Mouse (Mus musculus) hindbrain, embryonic 16.5 days (tissue): ENCODE data around the gene Bmf. TPM values are rescaled to one million over a fixed set of nuclear protein-coding genes. Genes with fewer than 3 reads are reported as not detected.

Experiments
- ATAC-seq: fragments of 200-750 bp; cut with Nextera tagmentation; 2 replicates; pipeline ENCODE4 v1.8.0; 2017; ENCODE audit warnings: moderate TSS enrichment, moderate library complexity
- H3K27ac ChIP-seq: fragments of 300-500 bp; sonication (generic); 2 replicates; pipeline ENCODE4 v1.5.1; 2014; ENCODE audit warnings: low read depth, mild to moderate bottlenecking, control low read depth, low read length, moderate library complexity
- H3K27me3 ChIP-seq: fragments of 300-500 bp; sonication (generic); replicated peaks from 2 replicates; pipeline ENCODE4 v1.6.1; 2014; ENCODE audit warnings: low read length; ENCODE audit not compliant: control insufficient read depth, insufficient read depth
- H3K36me3 ChIP-seq: fragments of 300-500 bp; sonication (generic); 2 replicates; pipeline ENCODE4 v1.6.1; 2014; ENCODE audit warnings: mild to moderate bottlenecking, low read length, moderate library complexity, mixed read lengths; ENCODE audit not compliant: control insufficient read depth, insufficient read depth
- H3K4me1 ChIP-seq: fragments of 300-500 bp; sonication (generic); 2 replicates; pipeline ENCODE4 v1.6.1; 2014; ENCODE audit warnings: low read depth, low read length; ENCODE audit not compliant: control insufficient read depth, insufficient read depth
- H3K4me2 ChIP-seq: fragments of 300-500 bp; sonication (generic); 2 replicates; pipeline ENCODE4 v1.6.1; 2014; ENCODE audit warnings: mild to moderate bottlenecking, low read length, control low read depth, moderate library complexity
- H3K4me3 ChIP-seq: fragments of 300-500 bp; sonication (generic); 2 replicates; pipeline ENCODE4 v1.5.1; 2014; ENCODE audit warnings: mild to moderate bottlenecking, low read length, control low read depth, moderate library complexity
- H3K9ac ChIP-seq: fragments of 300-500 bp; sonication (generic); 2 replicates; pipeline ENCODE4 v1.6.1; 2014; ENCODE audit warnings: low read depth, mild to moderate bottlenecking, control low read depth, low read length, moderate library complexity
- H3K9me3 ChIP-seq: fragments of 300-500 bp; sonication (generic); 2 replicates; pipeline ENCODE4 v1.6.1; 2014; ENCODE audit warnings: mild to moderate bottlenecking, low read length, moderate library complexity; ENCODE audit not compliant: control insufficient read depth
- WGBS: fragments of 180-500 bp; shearing (Covaris S2); extraction: QIAGEN DNeasy Blood & Tissue Kit; methylation state at CpG from one replicate; pipeline ENCODE4 v1.1.7; 2014; 5-methylcytosine and 5-hydroxymethylcytosine counted together
- polyA plus RNA-seq: library from polyadenylated mRNA; unstranded; fragments of >200 nt; fragmentation: Nextera tagmentation; extraction: Ambion mirVana; gene quantifications from 2 replicates; pipeline ENCODE4 v1.2.1, GENCODE M21; 2015

The Bmf gene
- polyA plus RNA-seq, 1 experiment from 2014 or later: 1.6 TPM

DNA sequence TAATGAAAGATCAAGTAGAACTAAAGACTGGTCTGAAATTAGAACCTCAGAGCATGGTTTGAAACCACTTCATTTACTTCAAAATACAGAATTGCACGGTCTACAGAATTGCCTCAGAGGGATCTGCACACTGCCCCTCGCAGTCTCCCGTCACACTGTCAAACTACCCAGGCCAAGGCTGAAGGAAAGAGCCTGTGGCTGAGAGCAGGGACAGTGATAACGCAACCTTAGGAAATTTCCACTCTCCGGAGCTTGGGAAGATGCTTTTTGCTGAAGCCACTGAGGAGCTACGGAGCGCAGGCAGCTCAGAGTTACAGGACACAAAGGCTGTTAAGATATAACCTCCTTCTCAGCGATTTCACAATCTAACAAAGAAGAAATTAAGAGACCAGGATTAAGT, 10.4 kb downstream of the Bmf start:
- no peaks in the 10 kb centered on the region for H3K9me3 ChIP-seq
- no peak overlapping the region for H3K27ac ChIP-seq
- no peak overlapping the region for H3K4me3 ChIP-seq
- no peak overlapping the region for H3K4me2 ChIP-seq
- H3K36me3 ChIP-seq: no peaks in the 10 kb centered on the region
- no peak overlapping the region for H3K9ac ChIP-seq
- peaks cover 12% of the 10 kb centered on the region for H3K4me1 ChIP-seq
- no peaks in the 10 kb centered on the region for H3K27me3 ChIP-seq
- 85% methylated on average over 8 of the region's 8 CpGs for WGBS
- ATAC-seq: no peak

DNA sequence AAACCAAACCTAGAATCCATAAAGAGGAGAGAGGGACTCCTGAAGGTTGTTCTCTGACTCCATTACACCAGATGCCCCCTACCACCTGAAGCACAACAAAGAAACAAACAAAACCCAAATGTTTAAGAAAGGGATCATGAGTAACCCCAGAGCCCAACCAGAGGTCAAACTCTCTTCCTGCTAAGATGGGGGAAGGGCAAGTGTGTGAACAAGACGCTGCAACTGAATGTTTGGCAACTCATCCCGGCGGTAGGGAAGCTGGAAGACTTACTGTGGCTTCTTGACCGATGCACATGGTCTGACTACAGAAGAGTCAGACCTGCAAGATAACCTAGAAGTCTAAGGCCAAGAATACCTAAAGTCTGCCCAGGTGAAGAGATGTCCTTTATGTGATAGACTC, 12.3 kb downstream of the Bmf start:
- H3K9ac ChIP-seq: no peak overlapping the region
- no peaks in the 10 kb centered on the region for H3K9me3 ChIP-seq
- H3K4me3 ChIP-seq: no peak overlapping the region
- 47% methylated on average over 4 of the region's 4 CpGs for WGBS
- no peak for ATAC-seq
- H3K27me3 ChIP-seq: no peaks in the 10 kb centered on the region
- peaks cover 19% of the 10 kb centered on the region for H3K4me1 ChIP-seq
- H3K4me2 ChIP-seq: no peak overlapping the region
- no peaks in the 10 kb centered on the region for H3K36me3 ChIP-seq
- H3K27ac ChIP-seq: no peak overlapping the region

DNA sequence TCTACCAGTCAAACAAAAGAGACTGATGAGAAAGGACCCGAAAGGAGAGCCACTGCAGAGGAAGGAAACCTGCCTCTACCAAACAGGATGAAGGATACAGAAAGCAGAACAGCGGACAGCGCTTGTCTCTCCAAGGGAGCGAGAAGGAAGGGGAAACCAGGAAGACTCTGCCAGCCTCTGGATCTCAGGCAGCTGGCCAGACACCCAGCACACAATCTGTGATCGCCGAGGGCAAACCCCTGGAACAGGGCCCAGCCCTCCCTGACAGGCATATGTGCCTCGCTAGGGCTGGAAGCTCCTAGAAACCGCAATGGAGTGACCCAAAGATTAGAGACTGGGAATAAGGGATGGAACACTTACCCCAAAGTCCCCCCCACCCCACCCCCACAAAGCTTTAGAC, 12.9 kb downstream of the Bmf start:
- no peaks in the 10 kb centered on the region for H3K9me3 ChIP-seq
- no peak for ATAC-seq
- H3K9ac ChIP-seq: no peak overlapping the region
- H3K27ac ChIP-seq: no peak overlapping the region
- H3K4me2 ChIP-seq: no peak overlapping the region
- H3K36me3 ChIP-seq: no peaks in the 10 kb centered on the region
- H3K27me3 ChIP-seq: no peaks in the 10 kb centered on the region
- WGBS: 58% methylated on average over 8 of the region's 8 CpGs
- H3K4me1 ChIP-seq: peaks cover 22% of the 10 kb centered on the region
- no peak overlapping the region for H3K4me3 ChIP-seq

DNA sequence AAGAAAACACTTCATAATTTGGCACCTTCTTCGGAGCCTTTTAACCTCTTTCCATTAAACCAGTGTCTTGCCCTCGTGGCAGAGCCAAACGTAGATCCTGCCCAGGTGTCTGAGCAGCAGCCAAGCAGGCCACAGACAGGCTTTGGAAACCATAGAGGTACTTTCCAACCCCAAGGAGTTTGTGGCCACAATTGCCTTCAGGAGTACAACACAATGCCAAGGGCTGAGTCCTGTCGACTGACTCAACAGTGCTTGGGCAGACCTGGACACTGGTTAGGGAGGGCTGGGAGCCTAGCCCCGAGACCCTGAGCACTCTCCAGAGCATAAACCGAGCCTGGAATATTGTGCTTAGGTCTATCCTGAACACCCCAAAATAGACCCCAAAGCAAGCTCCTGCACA, 13.4 kb downstream of the Bmf start:
- Histone ChIP-seq H3K36me3 (no peaks in the 10 kb centered on the region), H3K9ac (no peak overlapping the region), H3K9me3 (no peaks in the 10 kb centered on the region), H3K27me3 (no peaks in the 10 kb centered on the region), H3K4me2 (no peak overlapping the region), H3K27ac (no peak overlapping the region), H3K4me1 (peaks cover 22% of the 10 kb centered on the region), H3K4me3 (no peak overlapping the region)
- WGBS: 80% methylated on average over 6 of the region's 6 CpGs
- ATAC-seq: no peak

DNA sequence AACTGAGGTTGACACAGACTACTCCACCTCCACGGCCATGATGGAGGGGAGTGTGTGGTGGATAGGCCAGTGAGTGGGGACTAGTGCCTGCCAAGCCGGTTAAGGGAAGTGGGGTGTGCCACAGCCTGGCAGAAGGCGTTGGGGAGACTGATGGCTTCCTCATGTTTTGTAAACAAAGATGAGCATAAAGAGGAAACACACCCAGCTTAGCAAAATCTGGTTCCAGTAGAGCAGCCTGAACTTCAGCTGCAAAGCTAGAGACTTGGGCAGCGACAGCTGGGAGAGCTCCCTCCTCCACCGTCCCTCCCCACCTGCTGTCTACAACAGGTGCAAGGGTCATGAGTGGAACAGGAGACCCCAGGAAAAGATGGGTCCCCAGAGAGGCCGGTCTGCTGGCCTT, 15.5 kb downstream of the Bmf start:
- no peak overlapping the region for H3K4me3 ChIP-seq
- H3K4me1 ChIP-seq: peaks cover 29% of the 10 kb centered on the region
- H3K9me3 ChIP-seq: no peaks in the 10 kb centered on the region
- 64% methylated on average over 6 of the region's 6 CpGs for WGBS
- H3K27ac ChIP-seq: 0 out of 2 replicates have a peak overlapping the region, but pooled peaks have one; percentile 46
- no peaks in the 10 kb centered on the region for H3K27me3 ChIP-seq
- H3K4me2 ChIP-seq: no peak overlapping the region
- no peak overlapping the region for H3K9ac ChIP-seq
- no peaks in the 10 kb centered on the region for H3K36me3 ChIP-seq
- no peak for ATAC-seq

DNA sequence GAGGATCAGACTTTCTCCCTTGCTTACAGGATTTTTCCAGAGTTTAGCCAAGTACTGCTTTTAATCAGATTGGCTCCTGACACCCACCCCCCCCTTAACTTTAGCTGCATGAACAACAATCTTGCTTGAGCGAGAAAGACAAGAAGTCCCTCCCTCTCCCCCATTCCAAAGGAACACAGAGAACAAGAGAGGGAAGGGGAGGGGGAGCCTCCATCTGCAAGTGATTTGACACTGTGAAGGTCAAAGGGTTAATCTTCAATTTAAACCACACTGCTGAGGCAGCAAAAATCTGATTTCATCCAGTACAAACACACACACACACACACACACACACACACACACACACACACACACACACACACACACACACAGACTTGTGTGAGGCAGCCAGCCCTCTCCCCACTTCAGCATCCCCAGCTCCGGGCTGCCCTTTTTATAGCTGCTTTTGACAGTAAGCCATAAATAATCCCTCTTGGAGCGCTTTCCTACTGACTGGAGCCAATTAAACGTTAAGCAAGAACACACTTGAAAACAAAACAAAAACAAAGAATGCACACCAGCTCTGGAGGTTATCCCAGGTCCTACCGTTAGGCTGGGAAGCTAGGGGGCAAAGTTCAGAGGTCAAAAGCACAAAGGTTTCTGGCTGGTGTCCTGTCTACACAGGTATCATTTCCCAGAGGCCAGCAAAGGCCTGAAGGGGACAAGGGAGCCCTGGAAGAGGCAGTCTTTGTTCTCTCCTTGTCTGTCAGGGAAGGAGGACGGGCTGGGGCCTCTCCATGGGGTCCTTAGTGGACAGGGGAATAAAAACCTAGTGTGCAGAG, 16.4 kb downstream of the Bmf start:
- Histone ChIP-seq H3K4me2 (no peak overlapping the region), H3K9me3 (no peaks in the 10 kb centered on the region), H3K9ac (no peak overlapping the region), H3K36me3 (no peaks in the 10 kb centered on the region), H3K27me3 (no peaks in the 10 kb centered on the region), H3K27ac (peak overlapping the region; percentile 58), H3K4me3 (no peak overlapping the region), H3K4me1 (peaks cover 29% of the 10 kb centered on the region)
- peak; percentile 67 for ATAC-seq
- WGBS: 3% methylated on average over 6 of the region's 6 CpGs

DNA sequence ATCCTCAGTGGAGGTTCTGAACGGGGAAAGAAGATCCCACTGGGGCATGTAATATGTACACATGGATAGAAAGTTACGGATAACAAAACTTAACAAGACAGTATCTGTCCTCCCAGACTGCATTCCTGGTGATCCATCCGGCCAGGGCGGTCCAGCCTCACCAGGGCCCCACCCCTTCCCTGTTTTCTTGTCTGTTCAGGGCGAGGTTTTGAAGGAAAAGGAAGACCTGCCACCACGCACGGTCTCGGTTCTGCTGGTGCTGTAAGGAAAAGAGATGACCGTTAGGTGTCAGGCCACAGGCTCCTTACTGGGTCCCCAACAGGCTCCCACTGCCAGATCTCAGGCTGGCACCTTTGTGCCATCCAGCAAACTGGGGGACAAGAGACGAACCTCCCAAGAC, 17.1 kb downstream of the Bmf start:
- ATAC-seq: no peak
- H3K9me3 ChIP-seq: no peaks in the 10 kb centered on the region
- H3K27ac ChIP-seq: 0 out of 2 replicates have a peak overlapping the region, but pooled peaks have one; percentile 46
- H3K4me1 ChIP-seq: peaks cover 29% of the 10 kb centered on the region
- no peaks in the 10 kb centered on the region for H3K27me3 ChIP-seq
- 26% methylated on average over 10 of the region's 10 CpGs for WGBS
- H3K9ac ChIP-seq: no peak overlapping the region
- H3K36me3 ChIP-seq: no peaks in the 10 kb centered on the region
- no peak overlapping the region for H3K4me2 ChIP-seq
- no peak overlapping the region for H3K4me3 ChIP-seq

DNA sequence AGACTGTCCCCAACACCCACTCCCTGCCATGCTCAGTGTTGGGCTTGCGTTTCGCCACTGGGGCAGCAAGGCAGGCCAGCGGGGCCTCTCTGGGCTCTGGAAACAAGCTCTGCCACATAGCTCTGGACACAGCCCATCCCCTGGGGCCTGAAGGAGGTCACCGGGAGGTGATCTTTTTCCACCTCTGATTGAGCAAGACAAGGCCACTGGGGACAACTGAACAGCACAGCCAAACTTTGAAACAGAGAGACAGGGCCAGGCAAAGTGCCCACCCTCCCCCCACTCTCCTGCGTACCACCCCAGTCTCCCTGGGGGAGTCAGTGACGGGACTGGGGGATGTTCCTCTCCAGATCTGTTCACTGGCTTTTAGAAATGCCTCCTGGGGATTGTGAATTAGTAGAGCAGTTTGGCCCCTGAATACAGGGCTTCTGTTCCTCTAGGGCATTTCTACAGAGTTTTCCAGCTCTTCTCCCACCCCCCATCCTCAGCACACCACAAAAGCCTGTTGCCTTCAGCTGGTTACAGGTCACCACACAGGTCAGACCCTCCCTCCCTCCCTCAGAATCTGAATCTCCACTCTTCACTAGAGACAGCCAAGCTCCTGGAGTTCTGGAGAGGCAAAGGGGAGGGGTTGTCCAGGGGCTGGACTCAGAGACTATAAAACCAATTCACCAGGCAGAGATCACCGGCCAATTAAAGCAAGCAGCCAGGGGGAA, 19.9 kb downstream of the Bmf start:
- Histone ChIP-seq H3K36me3 (no peaks in the 10 kb centered on the region), H3K4me1 (peaks cover 24% of the 10 kb centered on the region), H3K4me2 (no peak overlapping the region), H3K27me3 (no peaks in the 10 kb centered on the region), H3K9me3 (no peaks in the 10 kb centered on the region), H3K4me3 (no peak overlapping the region), H3K27ac (no peak overlapping the region), H3K9ac (no peak overlapping the region)
- peak; percentile 46 for ATAC-seq
- WGBS: 15% methylated on average over 7 of the region's 7 CpGs

DNA sequence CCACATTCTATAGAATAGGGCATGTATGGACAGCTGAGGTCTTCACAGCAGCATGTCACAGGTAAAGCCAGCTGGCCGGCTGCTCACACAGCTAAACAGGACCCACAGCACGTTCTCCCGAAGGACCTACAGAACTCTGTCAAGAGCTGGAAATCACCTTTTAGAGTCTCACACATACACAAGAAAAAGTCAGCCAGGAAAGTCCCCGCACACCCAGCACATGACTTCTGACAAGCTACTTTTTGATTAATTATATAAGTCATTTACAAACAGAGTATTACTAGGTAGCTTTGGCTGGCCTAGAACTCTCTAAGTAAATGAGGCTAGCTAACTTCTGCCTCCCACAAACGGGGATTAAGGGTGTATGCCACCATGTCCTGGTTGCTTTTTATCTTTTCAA, 22.9 kb downstream of the Bmf start:
- ATAC-seq: no peak
- WGBS: 90% methylated on average over 5 of the region's 5 CpGs
- H3K36me3 ChIP-seq: no peaks in the 10 kb centered on the region
- H3K9ac ChIP-seq: no peak overlapping the region
- H3K27me3 ChIP-seq: no peaks in the 10 kb centered on the region
- H3K4me3 ChIP-seq: no peak overlapping the region
- H3K4me1 ChIP-seq: peaks cover 7% of the 10 kb centered on the region; the same call in 1 of the 2 replicates
- no peaks in the 10 kb centered on the region for H3K9me3 ChIP-seq
- H3K4me2 ChIP-seq: no peak overlapping the region
- H3K27ac ChIP-seq: no peak overlapping the region
